Mouse (Mus musculus) limb, embryonic 11.5 days (tissue): ENCODE data around the gene Zfp287. TPM values are rescaled to one million over a fixed set of nuclear protein-coding genes. Genes with fewer than 3 reads are reported as not detected.

ENCODE experiments used
- ATAC-seq: fragments of 200-750 bp; cut with Nextera tagmentation; 2 replicates; pipeline ENCODE4 v1.8.0; 2017; ENCODE audit warnings: low read depth; ENCODE audit not compliant: insufficient number of reproducible peaks, low FRiP score, low TSS enrichment
- DNase-seq: peaks from one replicate; pipeline ENCODE4 v3.0.0-alpha.2; 2015; ENCODE audit warnings: low spot score
- H3K27ac ChIP-seq: fragments of 300-500 bp; sonication (generic); replicated peaks from 2 replicates; pipeline ENCODE4 v1.5.1; 2014; ENCODE audit warnings: low read depth, mild to moderate bottlenecking, low read length
- H3K27me3 ChIP-seq: fragments of 300-500 bp; sonication (generic); 2 replicates; pipeline ENCODE4 v1.6.1; 2014; ENCODE audit warnings: mild to moderate bottlenecking, low read length, mixed read lengths; ENCODE audit not compliant: control insufficient read depth, insufficient read depth
- H3K36me3 ChIP-seq: fragments of 300-500 bp; sonication (generic); 2 replicates; pipeline ENCODE4 v1.6.1; 2014; ENCODE audit warnings: mild to moderate bottlenecking, low read length, moderate library complexity, mixed read lengths; ENCODE audit not compliant: control insufficient read depth, insufficient read depth
- H3K4me1 ChIP-seq: fragments of 300-500 bp; sonication (generic); 2 replicates; pipeline ENCODE4 v1.6.1; 2014; ENCODE audit warnings: low read length, mixed read lengths; ENCODE audit not compliant: control insufficient read depth, insufficient read depth
- H3K4me2 ChIP-seq: fragments of 300-500 bp; sonication (generic); 2 replicates; pipeline ENCODE4 v1.6.1; 2014; ENCODE audit warnings: low read depth, mild to moderate bottlenecking, moderate library complexity; ENCODE audit not compliant: severe bottlenecking
- H3K4me3 ChIP-seq: fragments of 300-500 bp; sonication (generic); 2 replicates; pipeline ENCODE4 v1.5.1; 2014; ENCODE audit warnings: low read depth, low read length
- H3K9ac ChIP-seq: fragments of 300-500 bp; sonication (generic); 2 replicates; pipeline ENCODE4 v1.6.1; 2014; ENCODE audit warnings: mild to moderate bottlenecking, low read length
- H3K9me3 ChIP-seq: fragments of 300-500 bp; sonication (generic); 2 replicates; pipeline ENCODE4 v1.6.1; 2016; ENCODE audit warnings: low read length; ENCODE audit not compliant: control insufficient read depth
- WGBS: fragments of 180-500 bp; shearing (Covaris S2); extraction: QIAGEN DNeasy Blood & Tissue Kit; methylation state at CpG from one replicate; pipeline ENCODE4 v1.1.7; 2014; 5-methylcytosine and 5-hydroxymethylcytosine counted together
- polyA plus RNA-seq: library from polyadenylated mRNA; unstranded; fragments of >200 nt; fragmentation: Nextera tagmentation; extraction: Ambion mirVana; gene quantifications from 2 replicates; pipeline ENCODE4 v1.2.1, GENCODE M21; 2014

Gene Zfp287
- polyA plus RNA-seq, 1 experiment from 2014 or later = 13.1 TPM

DNA sequence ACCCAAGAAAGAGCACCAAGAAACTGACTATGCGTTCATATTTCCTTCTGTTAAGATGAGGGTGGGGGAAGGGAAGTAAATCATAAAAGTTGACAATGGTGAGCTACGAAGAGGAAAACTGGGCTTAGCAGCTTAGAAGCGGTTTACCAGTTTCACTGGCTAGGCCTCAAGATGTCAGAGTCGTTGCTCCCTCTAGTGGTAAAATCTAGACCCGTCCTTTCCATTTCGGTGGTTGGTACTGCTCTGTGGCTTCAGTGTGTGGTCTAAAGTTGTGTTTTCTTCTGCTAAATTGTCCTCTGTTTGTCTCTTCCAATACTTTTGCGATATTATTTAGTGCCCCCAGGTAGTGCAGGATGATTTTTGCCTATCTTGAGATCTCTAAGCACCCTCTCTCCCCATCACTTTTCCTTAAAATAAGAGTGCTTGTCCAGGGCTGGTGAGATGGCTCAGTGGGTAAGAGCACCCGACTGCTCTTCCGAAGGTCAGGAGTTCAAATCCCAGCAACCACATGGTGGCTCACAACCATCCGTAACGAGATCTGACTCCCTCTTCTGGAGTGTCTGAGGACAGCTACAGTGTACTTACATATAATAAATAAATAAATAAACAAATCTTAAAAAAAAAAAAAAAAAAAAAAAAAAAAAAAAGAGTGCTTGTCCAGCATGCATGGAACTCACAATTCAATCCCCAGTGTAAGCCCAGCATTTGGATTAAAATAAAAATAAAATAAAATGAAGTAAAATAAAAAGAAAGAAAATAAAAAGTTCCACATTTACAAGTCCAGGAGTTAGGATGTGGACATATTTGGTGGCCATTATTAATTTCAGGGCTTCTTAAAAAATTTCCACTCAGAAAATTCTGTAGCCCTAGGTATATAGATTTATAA, 38.2 kb downstream of the Zfp287 start:
- no peaks in the 10 kb centered on the region for H3K9me3 ChIP-seq
- no peak overlapping the region for H3K27ac ChIP-seq
- no peak overlapping the region for H3K4me2 ChIP-seq
- H3K36me3 ChIP-seq = no peaks in the 10 kb centered on the region
- H3K9ac ChIP-seq = no peak overlapping the region
- H3K27me3 ChIP-seq = no peaks in the 10 kb centered on the region
- H3K4me3 ChIP-seq = no peak overlapping the region
- DNase-seq (peak; percentile 78), ATAC-seq (peak; percentile 60; the same call in 1 of the 2 replicates)
- H3K4me1 ChIP-seq = no peaks in the 10 kb centered on the region
- WGBS = 25% methylated on average over 9 of the region's 11 CpGs

DNA sequence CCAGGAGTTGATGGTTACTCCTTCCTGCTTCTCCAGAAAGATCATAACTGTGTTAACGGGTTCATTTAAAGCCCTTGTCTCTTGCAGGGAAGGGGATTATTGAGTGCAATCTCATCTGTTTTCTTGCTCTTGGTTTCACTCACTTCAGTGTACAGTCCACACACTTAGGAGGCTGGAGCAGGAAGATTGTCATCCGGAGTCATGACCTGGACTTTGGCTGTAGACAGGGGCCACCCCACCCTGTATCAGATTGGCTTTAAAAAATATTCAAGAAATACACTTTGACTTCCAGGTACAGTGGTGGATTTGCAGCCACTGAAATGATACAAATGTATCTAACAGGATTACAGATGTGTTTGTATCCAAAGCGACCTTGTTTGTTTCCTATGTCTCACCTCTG, 40.1 kb downstream of the Zfp287 start:
- ATAC-seq = no peak
- H3K36me3 ChIP-seq = no peaks in the 10 kb centered on the region
- H3K9ac ChIP-seq = no peak overlapping the region
- H3K4me2 ChIP-seq = no peak overlapping the region
- no peaks in the 10 kb centered on the region for H3K9me3 ChIP-seq
- H3K4me3 ChIP-seq = no peak overlapping the region
- no peak for DNase-seq
- 90% methylated on average over 3 of the region's 3 CpGs for WGBS
- no peak overlapping the region for H3K27ac ChIP-seq
- H3K27me3 ChIP-seq = no peaks in the 10 kb centered on the region
- no peaks in the 10 kb centered on the region for H3K4me1 ChIP-seq

DNA sequence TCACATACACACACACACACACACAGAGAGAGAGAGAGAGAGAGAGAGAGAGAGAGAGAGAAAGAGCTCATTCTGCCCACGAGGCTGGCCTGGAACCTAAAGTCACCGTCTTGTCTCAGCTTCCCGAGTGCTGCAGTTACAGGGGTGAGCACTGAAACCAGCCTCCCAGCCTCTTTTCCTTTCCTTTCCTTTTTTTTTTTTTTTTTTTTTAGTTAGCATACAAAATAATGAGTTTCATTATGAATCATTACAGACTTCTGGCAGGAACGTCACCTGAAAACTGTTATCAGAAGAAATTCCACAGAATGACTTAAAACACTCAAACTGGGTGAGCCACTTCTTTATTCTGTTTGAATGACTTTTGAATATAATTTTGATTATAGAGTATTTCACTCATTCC, 51.8 kb downstream of the Zfp287 start:
- H3K4me3 ChIP-seq = no peak overlapping the region
- no peaks in the 10 kb centered on the region for H3K36me3 ChIP-seq
- no peaks in the 10 kb centered on the region for H3K4me1 ChIP-seq
- H3K9ac ChIP-seq = no peak overlapping the region
- H3K27me3 ChIP-seq = no peaks in the 10 kb centered on the region
- H3K27ac ChIP-seq = no peak overlapping the region
- WGBS = 83% methylated on average over 4 of the region's 4 CpGs
- no peaks in the 10 kb centered on the region for H3K9me3 ChIP-seq
- no peak for ATAC-seq
- H3K4me2 ChIP-seq = no peak overlapping the region
- no peak for DNase-seq

DNA sequence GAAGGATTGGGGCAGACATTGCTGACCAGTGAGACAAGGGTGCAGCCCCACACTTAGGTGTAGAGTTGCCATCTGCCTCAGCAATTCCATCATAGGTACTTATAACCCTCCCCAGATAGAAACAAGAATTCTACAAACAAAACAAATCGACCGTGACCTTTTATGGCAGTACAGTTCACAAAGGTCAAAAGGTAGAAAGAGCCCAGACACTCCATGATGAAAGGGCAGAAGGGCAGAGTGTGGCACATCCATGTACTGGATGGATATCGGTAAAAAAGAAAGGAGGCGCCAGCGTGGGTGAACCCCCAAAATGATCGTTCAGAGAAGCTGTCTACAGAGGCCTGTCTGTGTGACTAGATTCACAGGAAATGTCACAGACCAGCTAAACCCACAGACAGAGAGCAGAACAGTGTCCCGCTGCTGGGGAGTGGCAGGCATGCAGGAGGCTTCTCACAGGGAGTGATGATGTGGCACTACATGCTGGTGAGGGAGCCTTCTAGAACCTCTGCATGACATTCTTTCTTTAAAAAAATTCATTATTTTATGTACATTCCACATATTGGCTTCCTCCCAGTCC, 52.8 kb downstream of the Zfp287 start:
- Histone ChIP-seq H3K9ac (no peak overlapping the region), H3K4me2 (no peak overlapping the region), H3K4me1 (no peaks in the 10 kb centered on the region), H3K27ac (no peak overlapping the region), H3K4me3 (no peak overlapping the region), H3K27me3 (no peaks in the 10 kb centered on the region), H3K9me3 (no peaks in the 10 kb centered on the region), H3K36me3 (no peaks in the 10 kb centered on the region)
- DNase-seq = no peak
- no peak for ATAC-seq
- WGBS = 81% methylated on average over 7 of the region's 7 CpGs

DNA sequence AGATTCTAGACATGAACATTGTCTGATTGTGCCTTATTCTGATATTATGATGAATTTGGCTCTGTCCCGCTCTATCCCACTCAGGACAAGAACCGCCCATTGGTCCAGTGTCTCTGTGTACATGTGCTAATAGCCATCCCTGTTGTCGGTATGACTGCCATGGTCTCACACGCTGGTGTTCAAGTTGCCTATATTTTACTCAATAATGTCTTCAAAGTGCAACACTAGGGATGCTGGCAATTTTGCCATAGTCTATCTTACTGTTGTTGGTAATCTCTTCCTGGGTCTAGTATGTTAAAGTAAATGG, 55.5 kb downstream of the Zfp287 start:
- Histone ChIP-seq H3K4me1 (no peaks in the 10 kb centered on the region), H3K9me3 (no peaks in the 10 kb centered on the region), H3K9ac (no peak overlapping the region), H3K36me3 (no peaks in the 10 kb centered on the region), H3K27me3 (no peaks in the 10 kb centered on the region), H3K27ac (no peak overlapping the region), H3K4me3 (no peak overlapping the region), H3K4me2 (no peak overlapping the region)
- no peak for ATAC-seq
- 97% methylated on average over 4 of the region's 4 CpGs for WGBS
- DNase-seq = no peak

DNA sequence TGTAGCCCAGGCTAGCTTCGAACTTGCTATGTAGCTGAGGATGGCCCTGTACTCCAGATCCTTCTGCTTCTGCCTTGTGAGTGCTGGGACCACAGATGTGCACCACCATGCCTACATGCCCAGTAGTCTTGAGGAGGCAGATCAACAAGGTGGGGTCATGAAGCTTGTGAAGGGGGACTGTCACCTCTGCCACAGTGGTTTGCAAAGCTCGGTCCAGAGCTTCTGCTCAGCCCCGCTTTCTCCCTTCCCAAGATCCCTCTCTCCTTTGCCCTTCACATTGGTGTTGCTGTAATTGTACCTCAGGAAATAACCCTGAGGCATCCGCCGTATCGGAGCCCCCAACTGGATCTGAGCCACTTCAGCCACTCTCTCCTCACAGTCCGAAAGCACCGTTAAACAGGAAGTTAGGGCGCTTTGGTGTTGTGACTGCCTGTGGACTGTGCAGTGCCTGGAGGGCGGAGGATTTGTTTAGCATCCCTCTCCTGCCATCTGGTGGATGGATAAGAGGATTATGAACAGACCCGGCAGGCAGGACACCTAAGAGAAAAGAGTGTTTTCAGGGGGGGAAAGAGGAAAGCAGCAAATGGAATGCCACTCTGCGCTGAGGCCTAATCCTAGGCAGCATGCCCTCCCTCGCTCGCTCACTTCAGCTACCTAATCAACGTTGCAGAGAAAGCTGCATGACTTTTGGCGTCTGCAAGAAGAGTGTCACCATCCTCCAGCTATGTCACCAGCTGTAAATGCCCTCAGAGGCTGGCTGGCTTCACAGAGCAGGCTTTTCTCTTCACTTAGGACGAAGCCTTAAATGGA, 56.0 kb downstream of the Zfp287 start:
- 0 out of 2 replicates have a peak overlapping the region, but pooled peaks have one; percentile 2 for H3K4me3 ChIP-seq
- no peaks in the 10 kb centered on the region for H3K36me3 ChIP-seq
- DNase-seq (peak; percentile 80), ATAC-seq (peak; percentile 87; the same call in 1 of the 2 replicates)
- no peaks in the 10 kb centered on the region for H3K9me3 ChIP-seq
- WGBS = 21% methylated on average over 17 of the region's 17 CpGs
- no peaks in the 10 kb centered on the region for H3K4me1 ChIP-seq
- H3K9ac ChIP-seq = peak overlapping the region; percentile 47
- no peak overlapping the region for H3K27ac ChIP-seq
- H3K4me2 ChIP-seq = peak overlapping the region; percentile 37
- H3K27me3 ChIP-seq = no peaks in the 10 kb centered on the region

DNA sequence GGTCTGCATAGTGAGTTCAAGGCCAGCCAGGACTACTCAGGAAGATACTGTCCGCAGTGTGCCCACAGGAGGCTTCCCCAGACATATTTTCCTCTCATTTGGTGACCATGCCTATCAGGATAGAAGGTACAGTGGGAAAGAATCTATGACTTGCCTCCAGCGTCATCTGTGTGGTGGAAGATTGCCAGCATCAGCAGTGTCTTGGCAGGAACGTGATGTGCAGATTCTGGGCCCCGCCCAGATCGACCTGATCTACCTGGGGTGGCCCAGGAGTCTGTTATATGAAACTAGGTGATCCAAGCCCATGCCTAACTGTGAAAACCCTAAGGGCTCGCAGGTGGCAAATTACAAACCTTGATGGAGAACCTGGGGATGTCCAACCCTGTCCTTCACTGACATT, 61.7 kb downstream of the Zfp287 start:
- Histone ChIP-seq H3K4me1 (no peaks in the 10 kb centered on the region), H3K9ac (no peak overlapping the region), H3K4me3 (no peak overlapping the region), H3K27ac (no peak overlapping the region), H3K36me3 (no peaks in the 10 kb centered on the region), H3K27me3 (no peaks in the 10 kb centered on the region), H3K4me2 (no peak overlapping the region), H3K9me3 (no peaks in the 10 kb centered on the region)
- DNase-seq (no peak), ATAC-seq (no peak)
- WGBS = 88% methylated on average over 6 of the region's 6 CpGs

DNA sequence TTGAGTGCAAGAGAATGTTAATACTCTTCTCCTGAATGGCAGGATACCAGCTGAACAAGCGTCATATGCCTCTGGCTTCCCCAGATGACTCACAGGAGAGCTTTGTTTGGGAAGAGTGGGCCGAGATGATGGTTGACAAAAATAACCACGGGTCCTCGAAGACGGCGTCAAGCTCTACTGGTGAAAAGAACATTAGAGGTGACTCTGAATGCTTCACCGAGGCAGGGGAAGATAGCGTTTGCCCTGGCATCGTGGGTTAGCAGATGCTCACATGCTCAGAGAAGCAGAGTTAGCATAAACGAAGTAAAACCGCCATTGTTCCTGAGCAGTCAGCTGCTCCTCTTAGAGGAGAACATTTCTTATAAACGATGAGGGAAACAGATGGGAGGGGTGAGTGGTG, 62.2 kb downstream of the Zfp287 start:
- no peak for ATAC-seq
- WGBS = 83% methylated on average over 12 of the region's 12 CpGs
- no peaks in the 10 kb centered on the region for H3K27me3 ChIP-seq
- H3K9ac ChIP-seq = no peak overlapping the region
- no peak overlapping the region for H3K4me2 ChIP-seq
- H3K36me3 ChIP-seq = peaks cover 4% of the 10 kb centered on the region
- no peak overlapping the region for H3K4me3 ChIP-seq
- no peak for DNase-seq
- no peak overlapping the region for H3K27ac ChIP-seq
- H3K4me1 ChIP-seq = no peaks in the 10 kb centered on the region
- no peaks in the 10 kb centered on the region for H3K9me3 ChIP-seq
